Mouse (Mus musculus) myocyte (in vitro differentiated cells): ENCODE measurements at regions not wholly inside any gene's neighbourhood (a gene's known extent, or its start where the extent isn't known, plus 50 kb on each side); places are given as distances from the start of the nearest gene placed in this dataset.

Experiments used
- CEBPB ChIP-seq: IDR thresholded peaks from 2 replicates; pipeline ENCODE4 v1.6.1; 2011; ENCODE audit warnings: mild to moderate bottlenecking, moderate library complexity; ENCODE audit not compliant: poor library complexity, insufficient read depth, severe bottlenecking
- E2F4 ChIP-seq: IDR thresholded peaks from one replicate; pipeline ENCODE4 v1.6.1; 2011; ENCODE audit warnings: mild to moderate bottlenecking, control low read depth, moderate library complexity; ENCODE audit not compliant: insufficient read depth
- MAX ChIP-seq: IDR thresholded peaks from one replicate; pipeline ENCODE4 v1.6.1; 2011; ENCODE audit warnings: low read depth, mild to moderate bottlenecking, control low read depth
- MYOD1 ChIP-seq, 3 experiments: IDR thresholded peaks; one replicate each; pipeline ENCODE4 v1.6.1; 2011; ENCODE audit warnings: control low read depth in 2 of 3, low read depth in 2 of 3, mild to moderate bottlenecking in 2 of 3, moderate library complexity in 1 of 3; ENCODE audit not compliant: insufficient read length in 2 of 3, control insufficient read depth in 1 of 3
- MYOG ChIP-seq, 3 experiments: IDR thresholded peaks; one replicate each; pipeline ENCODE4 v1.6.1; 2011; ENCODE audit warnings: control low read depth in 2 of 3, low read depth in 2 of 3, mild to moderate bottlenecking in 2 of 3; ENCODE audit not compliant: insufficient read length in 2 of 3, control insufficient read depth in 1 of 3, insufficient read depth in 1 of 3
- POLR2A ChIP-seq: IDR thresholded peaks from one replicate; pipeline ENCODE4 v1.6.1; 2011; ENCODE audit warnings: low read depth, mild to moderate bottlenecking, control low read depth, moderate library complexity; ENCODE audit not compliant: insufficient read length
- POLR2AphosphoS2 ChIP-seq: IDR thresholded peaks from one replicate; pipeline ENCODE4 v1.6.1; 2011; ENCODE audit warnings: low read depth, control low read depth; ENCODE audit not compliant: insufficient read length
- REST ChIP-seq: IDR thresholded peaks from one replicate; pipeline ENCODE4 v1.6.1; 2011; ENCODE audit warnings: mild to moderate bottlenecking, control low read depth, moderate library complexity; ENCODE audit not compliant: insufficient read depth, insufficient read length
- SRF ChIP-seq: IDR thresholded peaks from one replicate; pipeline ENCODE4 v1.6.1; 2011; ENCODE audit warnings: low read depth; ENCODE audit not compliant: control insufficient read depth, insufficient read length
- TCF12 ChIP-seq: IDR thresholded peaks from one replicate; pipeline ENCODE4 v1.6.1; 2011; ENCODE audit warnings: mild to moderate bottlenecking, control low read depth; ENCODE audit not compliant: poor library complexity, insufficient read depth, severe bottlenecking
- TCF3 ChIP-seq: IDR thresholded peaks from one replicate; pipeline ENCODE4 v1.6.1; 2011; ENCODE audit warnings: low read depth, control low read depth; ENCODE audit not compliant: insufficient read length
- USF1 ChIP-seq: IDR thresholded peaks from one replicate; pipeline ENCODE4 v1.6.1; 2011; ENCODE audit warnings: low read depth, mild to moderate bottlenecking, control low read depth, moderate library complexity

DNA sequence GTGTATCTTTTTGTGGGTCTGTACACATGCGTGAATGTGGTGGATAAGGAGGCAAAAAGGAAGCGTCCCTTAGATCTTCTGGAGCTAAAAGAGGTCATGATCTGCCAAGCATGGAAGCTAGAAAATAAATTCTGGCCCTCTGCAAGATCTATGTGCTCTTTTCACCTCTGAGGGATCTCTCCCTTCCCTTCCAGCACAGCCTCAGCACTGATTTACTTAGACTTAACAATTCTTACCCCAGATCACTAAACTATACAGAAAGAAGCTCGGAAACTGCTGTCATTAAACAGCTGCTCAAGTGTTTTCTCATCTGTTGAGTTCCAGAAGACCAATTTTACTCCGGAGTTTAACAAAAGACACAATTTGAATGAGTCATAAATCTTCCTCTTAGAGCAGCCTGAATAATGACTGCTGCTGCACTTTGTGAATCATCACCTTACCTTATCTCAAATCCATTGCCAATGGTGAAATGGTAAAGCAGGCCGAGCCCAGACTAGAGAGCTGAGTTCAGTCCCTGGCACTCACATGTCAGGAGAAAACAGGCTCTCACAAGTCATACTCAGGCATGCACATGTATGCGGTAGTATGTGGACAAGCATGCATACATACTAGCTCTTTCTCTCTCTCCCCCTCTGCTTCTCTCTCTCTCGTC is 724.1 kb upstream of the Atxn7l3b start:
- TF ChIP-seq POLR2A (no peak), CEBPB (no peak), TCF3 (no peak), E2F4 (no peak), TCF12 (no peak), MAX (no peak), USF1 (no peak), POLR2AphosphoS2 (no peak), MYOG (IDR thresholded peaks at IDR 0.05; ENCODE audit: control insufficient read depth in 1 of 3, insufficient read depth in 1 of 3, insufficient read length in 2 of 3, low read depth in 2 of 3) (no peak), REST (no peak), SRF (no peak), MYOD1 (IDR thresholded peaks at IDR 0.05; ENCODE audit: control insufficient read depth in 1 of 3, insufficient read length in 2 of 3, low read depth in 2 of 3) (no peak)
